Mouse (Mus musculus): ENCODE measurements at regions not wholly inside any gene's neighbourhood (a gene's known extent, or its start where the extent isn't known, plus 50 kb on each side); places are given as distances from the start of the nearest gene placed in this dataset.

- ATAC-seq (ENCODE audit: insufficient read depth, low FRiP score), result no peak
- no peak overlapping the region for H3K27ac ChIP-seq (ENCODE audit: low read length)
- 59% methylated on average over 2 of the region's 2 CpGs for WGBS
These were observed 122.0 kb upstream of the 1700016C15Rik start for GRCm38 (mm10) chr1:177607565-177607964.

GRCm38 (mm10) chr1:177608551-177609020 is 121.0 kb upstream of the 1700016C15Rik start:
- no peaks in the 10 kb centered on the region for H3K36me3 ChIP-seq (ENCODE audit: control insufficient read depth, insufficient read depth, low read length)
- 85% methylated on average over 18 of the region's 18 CpGs for WGBS
- H3K4me3 ChIP-seq (replicated peaks; ENCODE audit: low read length), result no peak overlapping the region
- ATAC-seq (ENCODE audit: insufficient read depth, low FRiP score), result no peak
- no peaks in the 10 kb centered on the region for H3K4me1 ChIP-seq (ENCODE audit: control insufficient read depth, insufficient read depth, low read length)
- H3K9ac ChIP-seq (ENCODE audit: low read length), result no peak overlapping the region
- H3K27ac ChIP-seq (ENCODE audit: low read length), result no peak overlapping the region
- H3K4me2 ChIP-seq (ENCODE audit: low read depth, low read length), result no peak overlapping the region
- no peaks in the 10 kb centered on the region for H3K27me3 ChIP-seq (ENCODE audit: control insufficient read depth, insufficient read depth, low read length)
- no peaks in the 10 kb centered on the region for H3K9me3 ChIP-seq (replicated peaks; ENCODE audit: control insufficient read depth, low read length)

More at GRCm38 (mm10) chr1:177607565-177607964, 122.0 kb upstream of the 1700016C15Rik start:
- Histone ChIP-seq H3K27me3 (ENCODE audit: control insufficient read depth, insufficient read depth, low read length) (no peaks in the 10 kb centered on the region), H3K9ac (ENCODE audit: low read length) (no peak overlapping the region), H3K9me3 (replicated peaks; ENCODE audit: control insufficient read depth, low read length) (no peaks in the 10 kb centered on the region), H3K36me3 (ENCODE audit: control insufficient read depth, insufficient read depth, low read length) (no peaks in the 10 kb centered on the region), H3K4me3 (replicated peaks; ENCODE audit: low read length) (no peak overlapping the region), H3K4me2 (ENCODE audit: low read depth, low read length) (no peak overlapping the region), H3K4me1 (ENCODE audit: control insufficient read depth, insufficient read depth, low read length) (no peaks in the 10 kb centered on the region)

GRCm38 (mm10) chr1:177609226-177609625 is 120.4 kb upstream of the 1700016C15Rik start:
- Histone ChIP-seq H3K9ac (ENCODE audit: low read length) (no peak overlapping the region), H3K9me3 (replicated peaks; ENCODE audit: control insufficient read depth, low read length) (no peaks in the 10 kb centered on the region), H3K27ac (ENCODE audit: low read length) (no peak overlapping the region), H3K27me3 (ENCODE audit: control insufficient read depth, insufficient read depth, low read length) (no peaks in the 10 kb centered on the region), H3K4me1 (ENCODE audit: control insufficient read depth, insufficient read depth, low read length) (0 out of 2 replicates have a peak, but pooled peaks cover 3% of the 10 kb centered on the region), H3K4me2 (ENCODE audit: low read depth, low read length) (no peak overlapping the region), H3K4me3 (replicated peaks; ENCODE audit: low read length) (no peak overlapping the region), H3K36me3 (ENCODE audit: control insufficient read depth, insufficient read depth, low read length) (no peaks in the 10 kb centered on the region)
- no peak for ATAC-seq (ENCODE audit: insufficient read depth, low FRiP score)
- 61% methylated on average over 2 of the region's 2 CpGs for WGBS

- H3K4me3 ChIP-seq (replicated peaks; ENCODE audit: low read length), result no peak overlapping the region
- H3K4me1 ChIP-seq (ENCODE audit: control insufficient read depth, insufficient read depth, low read length), result 0 out of 2 replicates have a peak, but pooled peaks cover 3% of the 10 kb centered on the region
- H3K9me3 ChIP-seq (replicated peaks; ENCODE audit: control insufficient read depth, low read length), result no peaks in the 10 kb centered on the region
- ATAC-seq (ENCODE audit: insufficient read depth, low FRiP score), result no peak
- no peaks in the 10 kb centered on the region for H3K36me3 ChIP-seq (ENCODE audit: control insufficient read depth, insufficient read depth, low read length)
- no peak overlapping the region for H3K4me2 ChIP-seq (ENCODE audit: low read depth, low read length)
- WGBS, result 71% methylated on average over 5 of the region's 5 CpGs
- H3K9ac ChIP-seq (ENCODE audit: low read length), result no peak overlapping the region
- no peak overlapping the region for H3K27ac ChIP-seq (ENCODE audit: low read length)
- H3K27me3 ChIP-seq (ENCODE audit: control insufficient read depth, insufficient read depth, low read length), result no peaks in the 10 kb centered on the region
These were observed 119.9 kb upstream of the 1700016C15Rik start for GRCm38 (mm10) chr1:177609683-177610082.

- Histone ChIP-seq H3K4me1 (ENCODE audit: control insufficient read depth, insufficient read depth, low read length) (0 out of 2 replicates have a peak, but pooled peaks cover 3% of the 10 kb centered on the region), H3K4me3 (replicated peaks; ENCODE audit: low read length) (no peak overlapping the region), H3K9me3 (replicated peaks; ENCODE audit: control insufficient read depth, low read length) (no peaks in the 10 kb centered on the region), H3K27me3 (ENCODE audit: control insufficient read depth, insufficient read depth, low read length) (no peaks in the 10 kb centered on the region), H3K27ac (ENCODE audit: low read length) (no peak overlapping the region), H3K9ac (ENCODE audit: low read length) (no peak overlapping the region), H3K4me2 (ENCODE audit: low read depth, low read length) (no peak overlapping the region), H3K36me3 (ENCODE audit: control insufficient read depth, insufficient read depth, low read length) (no peaks in the 10 kb centered on the region)
- WGBS, result 36% methylated on average over 2 of the region's 2 CpGs
- ATAC-seq (ENCODE audit: insufficient read depth, low FRiP score), result no peak
These were observed 119.5 kb upstream of the 1700016C15Rik start for GRCm38 (mm10) chr1:177610156-177610555.

GRCm38 (mm10) chr1:177612546-177612945 is 117.1 kb upstream of the 1700016C15Rik start:
- no peak overlapping the region for H3K4me2 ChIP-seq (ENCODE audit: low read depth, low read length)
- no peak overlapping the region for H3K4me3 ChIP-seq (replicated peaks; ENCODE audit: low read length)
- no peaks in the 10 kb centered on the region for H3K36me3 ChIP-seq (ENCODE audit: control insufficient read depth, insufficient read depth, low read length)
- no peak for ATAC-seq (ENCODE audit: insufficient read depth, low FRiP score)
- 0 out of 2 replicates have a peak, but pooled peaks cover 3% of the 10 kb centered on the region for H3K4me1 ChIP-seq (ENCODE audit: control insufficient read depth, insufficient read depth, low read length)
- no peak overlapping the region for H3K27ac ChIP-seq (ENCODE audit: low read length)
- no peaks in the 10 kb centered on the region for H3K9me3 ChIP-seq (replicated peaks; ENCODE audit: control insufficient read depth, low read length)
- H3K9ac ChIP-seq (ENCODE audit: low read length), result no peak overlapping the region
- 78% methylated on average over 7 of the region's 7 CpGs for WGBS
- H3K27me3 ChIP-seq (ENCODE audit: control insufficient read depth, insufficient read depth, low read length), result no peaks in the 10 kb centered on the region

GRCm38 (mm10) chr1:177615609-177616008 is 114.0 kb upstream of the 1700016C15Rik start:
- Histone ChIP-seq H3K9me3 (replicated peaks; ENCODE audit: control insufficient read depth, low read length) (no peaks in the 10 kb centered on the region), H3K4me3 (replicated peaks; ENCODE audit: low read length) (no peak overlapping the region), H3K27ac (ENCODE audit: low read length) (no peak overlapping the region), H3K9ac (ENCODE audit: low read length) (no peak overlapping the region), H3K27me3 (ENCODE audit: control insufficient read depth, insufficient read depth, low read length) (no peaks in the 10 kb centered on the region), H3K4me1 (ENCODE audit: control insufficient read depth, insufficient read depth, low read length) (0 out of 2 replicates have a peak, but pooled peaks cover 3% of the 10 kb centered on the region), H3K4me2 (ENCODE audit: low read depth, low read length) (no peak overlapping the region), H3K36me3 (ENCODE audit: control insufficient read depth, insufficient read depth, low read length) (no peaks in the 10 kb centered on the region)
- no peak for ATAC-seq (ENCODE audit: insufficient read depth, low FRiP score)
- WGBS, result 90% methylated on average over 9 of the region's 9 CpGs

GRCm38 (mm10) chr1:177616335-177617239 is 113.0 kb upstream of the 1700016C15Rik start:
- Histone ChIP-seq H3K27me3 (ENCODE audit: control insufficient read depth, insufficient read depth, low read length) (no peaks in the 10 kb centered on the region), H3K9me3 (replicated peaks; ENCODE audit: control insufficient read depth, low read length) (no peaks in the 10 kb centered on the region), H3K9ac (ENCODE audit: low read length) (no peak overlapping the region), H3K4me1 (ENCODE audit: control insufficient read depth, insufficient read depth, low read length) (0 out of 2 replicates have a peak, but pooled peaks cover 3% of the 10 kb centered on the region), H3K4me3 (replicated peaks; ENCODE audit: low read length) (no peak overlapping the region), H3K4me2 (ENCODE audit: low read depth, low read length) (no peak overlapping the region), H3K36me3 (ENCODE audit: control insufficient read depth, insufficient read depth, low read length) (no peaks in the 10 kb centered on the region), H3K27ac (ENCODE audit: low read length) (no peak overlapping the region)
- no peak for ATAC-seq (ENCODE audit: insufficient read depth, low FRiP score)
- WGBS, result 79% methylated on average over 24 of the region's 24 CpGs

GRCm38 (mm10) chr1:177620501-177621099 is 109.0 kb upstream of the 1700016C15Rik start:
- no peak overlapping the region for H3K9ac ChIP-seq (ENCODE audit: low read length)
- WGBS, result 84% methylated on average over 15 of the region's 15 CpGs
- no peaks in the 10 kb centered on the region for H3K36me3 ChIP-seq (ENCODE audit: control insufficient read depth, insufficient read depth, low read length)
- H3K4me1 ChIP-seq (ENCODE audit: control insufficient read depth, insufficient read depth, low read length), result peaks cover 4% of the 10 kb centered on the region; the same call in 1 of the 2 replicates
- no peak overlapping the region for H3K27ac ChIP-seq (ENCODE audit: low read length)
- no peaks in the 10 kb centered on the region for H3K9me3 ChIP-seq (replicated peaks; ENCODE audit: control insufficient read depth, low read length)
- no peak overlapping the region for H3K4me2 ChIP-seq (ENCODE audit: low read depth, low read length)
- no peak overlapping the region for H3K4me3 ChIP-seq (replicated peaks; ENCODE audit: low read length)
- H3K27me3 ChIP-seq (ENCODE audit: control insufficient read depth, insufficient read depth, low read length), result no peaks in the 10 kb centered on the region
- ATAC-seq (ENCODE audit: insufficient read depth, low FRiP score), result no peak

Data from stomach, embryonic 16.5 days (tissue).